Mouse (Mus musculus): ENCODE results near the gene Cdkal1.

The Cdkal1 gene

DNA sequence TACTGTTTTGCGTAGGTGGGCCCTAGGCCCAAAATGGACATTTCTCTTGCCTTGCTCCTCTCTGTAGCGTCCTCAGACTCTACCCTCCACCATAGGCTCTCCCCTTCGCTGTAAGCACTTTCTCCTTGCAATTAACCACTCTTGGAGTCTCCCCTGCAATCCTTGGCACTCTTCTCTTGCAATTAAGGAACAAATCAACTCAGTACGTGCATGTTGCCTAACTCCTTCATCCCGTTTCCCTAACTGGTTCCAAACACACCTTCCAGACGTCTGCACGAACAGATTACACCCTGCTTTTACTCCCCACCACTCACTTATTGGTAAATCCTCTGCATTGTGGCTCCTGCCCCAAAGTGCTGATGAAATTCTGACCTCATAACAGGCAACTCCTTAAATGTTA is 358.2 kb downstream of the Cdkal1 start:
- no peak for DNase-seq (ENCODE audit: low spot score)

DNA sequence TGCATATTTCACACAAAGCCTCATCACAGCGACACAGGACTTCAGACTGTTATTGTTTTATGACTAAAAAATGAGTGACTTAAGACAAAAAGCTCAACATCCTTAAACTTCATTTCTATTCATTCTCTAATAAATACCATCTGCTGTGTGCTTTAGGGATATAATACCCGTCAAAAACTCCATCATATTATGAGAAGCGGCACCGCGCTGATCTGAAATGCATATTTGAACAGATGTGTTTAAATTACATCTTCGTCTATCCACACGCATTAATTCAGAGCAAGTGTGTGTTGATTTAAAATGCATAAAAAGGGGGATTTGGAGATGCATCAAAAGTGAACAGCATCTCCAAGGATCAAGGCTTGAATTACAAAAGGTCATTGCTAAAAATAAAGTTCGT is 365.1 kb downstream of the Cdkal1 start:
- DNase-seq (ENCODE audit: low spot score) = no peak

DNA sequence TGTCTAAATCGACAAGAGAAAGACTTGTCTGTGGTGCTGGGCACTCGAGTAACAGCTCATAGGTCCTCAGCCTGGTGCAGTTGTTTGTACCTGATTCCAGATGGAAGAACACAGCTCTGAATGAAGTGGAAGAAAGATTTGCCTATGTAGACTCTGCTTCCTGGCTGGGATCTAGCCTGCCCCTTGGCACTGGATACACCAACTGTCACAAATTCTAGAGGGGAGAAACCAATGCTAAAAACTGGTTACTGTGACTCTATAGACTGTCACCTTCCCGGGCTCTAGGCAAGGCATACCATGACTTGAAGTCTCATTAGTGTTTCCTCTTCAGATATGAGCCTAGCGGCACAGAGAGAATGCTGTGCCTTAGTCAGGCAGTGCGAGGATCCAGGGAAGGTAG is 366.0 kb downstream of the Cdkal1 start:
- DNase-seq (ENCODE audit: low spot score) = no peak

DNA sequence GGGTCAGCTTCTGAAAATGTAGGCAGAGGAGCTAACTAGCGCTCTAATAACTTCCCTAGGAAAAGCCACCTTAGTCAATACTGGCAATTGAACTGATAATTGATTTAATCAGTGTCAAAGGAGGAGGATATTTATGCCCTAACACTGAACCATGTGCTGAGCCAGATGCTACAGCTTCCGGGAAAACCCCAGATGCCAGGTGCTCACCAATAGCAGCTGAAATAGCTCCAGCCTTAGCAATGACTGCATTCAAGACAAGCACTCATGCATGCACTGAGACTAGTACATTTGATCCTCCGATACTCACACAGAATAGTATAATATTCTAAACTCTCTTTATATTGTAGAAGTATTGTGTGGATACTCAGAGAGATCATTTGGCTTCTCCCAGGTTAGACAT is 368.8 kb downstream of the Cdkal1 start:
- no peak for DNase-seq (ENCODE audit: low spot score)

DNA sequence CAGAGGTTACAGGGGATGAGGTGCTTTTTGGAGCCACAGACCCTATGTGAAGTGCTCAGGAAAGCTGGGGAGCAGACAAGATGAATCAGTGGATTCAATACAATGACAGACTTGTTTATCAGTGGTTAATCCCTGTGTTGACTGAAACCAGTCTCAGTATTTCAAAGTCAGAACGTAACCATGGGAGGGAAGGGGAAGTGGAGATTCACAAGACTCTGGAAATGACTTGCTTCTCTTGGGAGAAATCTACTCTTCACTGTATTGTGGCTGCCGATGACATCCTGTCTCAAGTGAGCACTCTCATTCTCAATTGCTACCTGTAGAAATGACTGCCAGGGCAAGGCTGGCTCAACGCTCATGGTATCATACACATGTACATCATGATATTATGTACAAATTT is 371.5 kb downstream of the Cdkal1 start:
- no peak for DNase-seq (ENCODE audit: low spot score)

DNA sequence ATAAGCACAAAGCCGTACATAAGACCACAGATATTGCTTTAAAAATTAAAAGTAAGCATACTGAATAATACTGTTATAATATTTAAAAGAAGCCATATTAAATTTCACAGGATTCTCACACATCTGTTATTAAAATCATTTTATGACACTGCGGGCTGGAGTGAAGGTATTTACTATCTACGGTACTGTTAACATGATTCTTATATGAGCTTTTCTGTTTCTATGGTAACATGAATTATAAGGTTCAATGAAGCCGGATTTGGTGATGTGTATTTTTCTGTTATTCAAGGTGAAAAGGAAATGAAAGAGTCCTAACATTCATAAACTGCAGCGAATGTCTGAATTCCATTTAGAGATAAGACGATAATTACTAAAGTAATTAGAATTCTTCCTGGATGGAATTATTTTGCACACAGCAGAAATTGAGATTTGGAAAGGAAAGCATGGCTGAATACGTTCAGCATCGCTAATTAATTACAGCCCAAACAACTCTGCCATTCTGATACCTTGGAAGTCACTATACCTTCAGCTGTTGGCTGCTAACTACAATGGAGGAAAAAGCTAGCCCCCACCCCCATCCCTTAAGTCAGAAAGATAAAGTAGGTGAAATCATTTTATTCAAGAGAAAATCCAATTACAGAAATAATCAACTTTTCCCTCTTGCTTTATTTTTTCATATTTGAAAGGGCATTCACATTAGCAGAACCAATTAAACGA is 373.2 kb downstream of the Cdkal1 start:
- no peak for DNase-seq (ENCODE audit: low spot score)

DNA sequence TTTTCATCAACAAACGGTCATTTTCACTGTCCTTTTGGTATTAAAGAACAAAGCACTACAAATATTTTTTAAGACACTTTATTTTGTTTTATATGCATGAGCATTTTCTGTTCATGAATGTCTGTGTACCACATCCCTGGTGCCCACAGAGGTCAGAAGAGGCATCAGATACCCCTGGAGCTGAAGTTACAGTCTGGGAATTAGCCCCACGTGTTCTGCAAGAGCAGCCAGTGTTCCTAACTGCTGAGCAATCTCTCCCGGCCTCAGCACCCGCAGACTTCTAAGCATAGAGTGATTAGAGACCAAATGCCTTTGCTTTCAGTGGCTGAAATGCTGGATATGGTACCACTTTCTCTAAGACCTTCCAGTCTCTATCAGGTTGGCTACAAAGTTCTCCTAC is 379.1 kb downstream of the Cdkal1 start:
- DNase-seq (ENCODE audit: low spot score) = no peak

DNA sequence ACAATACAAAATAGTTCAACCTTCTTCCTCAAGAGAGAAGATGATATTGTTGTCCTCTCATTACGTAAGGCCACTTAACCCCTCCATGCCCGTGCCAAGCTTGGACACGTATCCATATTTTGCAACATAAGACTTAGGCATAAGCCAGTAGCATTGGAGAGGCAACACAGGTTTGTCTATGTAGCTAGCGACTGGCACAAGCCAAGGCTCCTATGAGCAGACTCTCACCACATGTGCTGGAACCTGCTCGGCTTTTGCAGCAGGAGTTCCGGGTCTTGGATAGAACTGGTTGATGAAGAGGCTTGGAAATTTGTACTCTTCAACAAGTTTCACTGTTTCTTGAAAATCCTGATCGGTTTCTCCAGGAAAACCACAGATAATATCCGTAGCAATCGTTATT is 381.2 kb downstream of the Cdkal1 start:
- DNase-seq (ENCODE audit: low spot score) = no peak

DNA sequence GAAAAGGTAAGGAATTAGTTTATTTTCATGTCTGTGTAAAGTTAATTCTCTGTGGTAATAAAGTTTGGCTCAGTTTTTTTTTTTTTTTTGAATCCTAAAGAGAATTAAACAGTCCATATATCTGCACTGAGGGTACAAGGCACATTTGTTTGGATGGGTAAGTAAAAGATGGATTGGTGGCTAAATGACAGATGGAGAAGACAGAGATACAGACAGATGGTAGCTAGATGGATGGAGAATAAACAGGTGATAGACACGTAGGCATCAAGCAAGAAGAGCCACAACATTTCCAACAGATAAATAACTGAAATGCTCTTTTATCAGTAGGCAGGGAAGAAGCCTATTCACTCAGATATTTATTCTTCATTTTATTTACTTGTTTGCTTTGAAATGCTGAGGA is 381.7 kb downstream of the Cdkal1 start:
- DNase-seq (ENCODE audit: low spot score) = no peak

DNA sequence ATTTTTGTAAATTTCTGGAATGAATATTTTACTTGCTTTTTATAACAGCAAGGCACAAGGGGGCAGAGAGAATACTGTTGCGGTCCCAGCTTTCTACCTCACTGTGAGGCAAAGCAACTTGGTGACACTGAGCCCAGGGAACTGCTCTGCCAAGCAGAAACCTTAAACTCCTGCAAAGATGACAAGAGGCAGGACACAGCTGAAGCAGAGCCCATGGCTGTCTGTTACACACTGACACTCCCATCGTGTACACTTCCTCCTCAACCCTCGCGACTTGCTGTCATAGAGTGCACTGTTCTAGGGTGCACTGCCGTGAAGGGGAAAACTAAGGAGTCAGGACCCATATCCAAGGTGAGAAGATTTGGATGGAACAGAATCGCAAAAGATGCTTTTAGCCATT is 393.2 kb downstream of the Cdkal1 start:
- DNase-seq (ENCODE audit: low spot score) = no peak

DNA sequence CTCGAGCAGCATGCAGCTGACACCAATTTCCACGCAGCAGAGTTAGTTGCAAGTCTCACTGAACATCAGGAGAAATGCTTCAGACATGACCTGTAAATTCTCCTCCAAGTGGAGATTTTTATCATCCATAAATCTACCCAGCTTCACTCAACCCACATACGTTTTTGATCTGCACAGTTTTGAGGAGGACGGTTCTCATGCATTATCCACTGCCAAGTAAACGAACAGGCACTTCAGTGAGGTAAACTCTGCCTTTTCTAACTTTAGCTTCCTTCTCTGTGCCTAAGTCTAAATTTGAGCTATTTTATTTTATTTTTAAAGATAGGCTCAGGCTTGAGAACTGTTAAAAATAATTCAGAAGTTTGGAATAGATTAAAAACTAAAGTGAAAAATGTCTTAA is 394.7 kb downstream of the Cdkal1 start:
- DNase-seq (ENCODE audit: low spot score) = no peak

DNA sequence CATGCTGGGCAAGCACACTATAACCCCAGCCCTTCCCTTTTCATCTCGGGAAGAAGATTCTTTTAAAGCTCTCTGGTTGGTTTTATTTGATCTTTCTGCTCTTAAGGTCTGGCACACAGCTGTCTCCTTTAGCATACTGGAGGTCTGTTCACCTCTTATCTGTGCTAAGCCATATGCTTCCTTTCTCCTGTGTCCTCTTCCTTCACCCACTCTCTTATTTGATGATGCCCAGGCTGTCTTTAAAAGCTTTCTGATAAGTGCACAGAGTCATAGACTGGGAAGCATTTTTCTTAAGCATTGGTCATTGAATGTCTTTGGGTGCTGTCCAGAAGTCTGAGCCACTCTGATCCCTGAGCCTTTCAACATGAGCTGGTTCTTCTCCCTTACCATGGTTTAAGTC is 397.1 kb downstream of the Cdkal1 start:
- no peak for DNase-seq (ENCODE audit: low spot score)

DNA sequence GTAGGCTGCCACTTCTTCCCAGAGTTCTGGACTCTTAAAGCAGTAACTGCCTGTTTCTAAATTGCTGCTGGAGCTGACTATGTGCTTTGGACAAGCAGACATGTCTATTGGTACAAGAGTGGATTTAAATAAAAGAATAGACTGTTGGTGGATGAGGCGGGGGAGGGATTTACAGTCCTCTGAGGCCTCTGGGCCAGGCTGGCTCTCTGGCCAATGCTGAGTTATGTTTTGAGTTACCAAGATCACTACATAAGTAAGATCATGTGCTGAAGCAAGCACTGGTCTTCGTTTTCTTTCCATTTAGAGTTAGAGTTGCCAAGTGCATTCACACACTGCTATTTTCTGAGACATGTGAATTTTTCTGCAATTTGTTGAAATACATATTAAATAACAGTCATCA is 418.4 kb downstream of the Cdkal1 start:
- no peak for DNase-seq (ENCODE audit: low spot score)

DNA sequence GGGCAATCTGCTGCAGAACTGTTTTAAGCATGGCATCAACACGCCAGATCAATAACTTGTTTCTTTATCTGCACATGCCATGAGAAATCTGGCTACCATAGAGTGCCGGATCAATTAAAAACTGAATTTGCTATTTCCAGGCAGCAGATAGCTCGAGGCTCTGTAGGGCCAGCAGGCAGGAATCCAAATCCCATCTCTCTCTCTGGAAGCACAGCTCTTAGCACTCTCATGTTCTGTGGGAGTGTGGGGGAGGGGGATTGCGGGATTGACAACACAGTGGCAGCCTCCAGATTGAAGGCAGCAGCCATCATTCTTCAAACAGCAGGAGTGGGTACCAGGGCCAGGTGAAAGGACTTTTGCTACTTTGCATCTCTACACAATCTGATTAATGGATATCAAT is 420.7 kb downstream of the Cdkal1 start:
- no peak for DNase-seq (ENCODE audit: low spot score)

DNA sequence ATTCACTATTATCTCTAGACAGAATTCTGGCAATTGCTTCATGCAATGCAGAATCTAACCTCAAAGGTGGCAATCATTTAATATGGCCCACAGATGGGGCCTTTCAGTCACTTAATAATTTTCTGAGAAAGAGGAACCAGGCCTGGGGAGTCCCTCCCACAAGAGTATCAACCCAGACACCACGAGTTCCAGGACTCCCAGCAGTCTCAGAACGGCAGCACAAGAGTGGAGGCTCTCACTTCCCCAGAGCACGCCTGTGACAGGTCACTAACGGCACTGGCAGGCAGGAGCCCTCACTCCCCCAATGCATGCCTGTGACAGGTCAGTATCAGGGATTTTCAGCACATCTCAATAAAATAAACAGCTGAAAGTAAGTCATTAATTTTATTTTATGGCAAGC is 424.6 kb downstream of the Cdkal1 start:
- DNase-seq (ENCODE audit: low spot score) = no peak

DNA sequence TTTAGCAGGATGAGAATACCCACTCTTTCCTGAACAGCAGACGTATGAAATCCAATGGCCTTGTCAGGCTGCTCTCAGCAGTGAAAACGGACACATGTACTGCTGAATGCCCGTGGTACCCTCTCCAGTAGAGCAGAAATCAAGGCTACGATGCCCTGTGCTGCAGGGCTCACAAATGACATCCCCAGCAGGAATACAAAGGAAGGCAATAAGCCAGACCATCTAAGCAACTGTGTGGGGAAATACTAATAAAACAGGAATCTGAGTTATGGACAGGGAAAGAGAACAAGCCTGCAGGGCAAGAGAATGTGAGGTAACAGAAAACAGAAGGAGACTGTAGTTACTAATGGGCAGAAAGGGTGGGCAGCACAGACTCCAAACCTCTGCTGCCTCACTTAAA is 425.6 kb downstream of the Cdkal1 start:
- DNase-seq (ENCODE audit: low spot score) = no peak

DNA sequence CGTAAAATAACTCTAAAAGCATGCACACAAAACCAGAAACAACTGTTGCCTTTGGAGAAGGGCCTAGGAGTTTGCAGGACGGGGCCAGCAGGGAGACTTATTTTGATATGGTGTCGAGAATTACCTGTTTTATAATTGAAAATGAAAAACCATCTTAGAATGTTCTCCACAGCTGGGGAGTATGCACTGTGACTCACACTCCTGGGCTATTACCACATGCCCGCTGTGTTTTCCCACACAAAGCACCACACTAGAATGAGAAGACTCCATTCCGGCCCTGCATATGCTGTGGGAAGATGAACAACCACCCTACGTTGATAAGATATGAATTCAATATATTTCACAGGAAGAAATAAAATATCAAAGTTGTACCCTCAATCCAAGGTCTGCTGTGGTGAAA is 426.3 kb downstream of the Cdkal1 start:
- no peak for DNase-seq (ENCODE audit: low spot score)

DNA sequence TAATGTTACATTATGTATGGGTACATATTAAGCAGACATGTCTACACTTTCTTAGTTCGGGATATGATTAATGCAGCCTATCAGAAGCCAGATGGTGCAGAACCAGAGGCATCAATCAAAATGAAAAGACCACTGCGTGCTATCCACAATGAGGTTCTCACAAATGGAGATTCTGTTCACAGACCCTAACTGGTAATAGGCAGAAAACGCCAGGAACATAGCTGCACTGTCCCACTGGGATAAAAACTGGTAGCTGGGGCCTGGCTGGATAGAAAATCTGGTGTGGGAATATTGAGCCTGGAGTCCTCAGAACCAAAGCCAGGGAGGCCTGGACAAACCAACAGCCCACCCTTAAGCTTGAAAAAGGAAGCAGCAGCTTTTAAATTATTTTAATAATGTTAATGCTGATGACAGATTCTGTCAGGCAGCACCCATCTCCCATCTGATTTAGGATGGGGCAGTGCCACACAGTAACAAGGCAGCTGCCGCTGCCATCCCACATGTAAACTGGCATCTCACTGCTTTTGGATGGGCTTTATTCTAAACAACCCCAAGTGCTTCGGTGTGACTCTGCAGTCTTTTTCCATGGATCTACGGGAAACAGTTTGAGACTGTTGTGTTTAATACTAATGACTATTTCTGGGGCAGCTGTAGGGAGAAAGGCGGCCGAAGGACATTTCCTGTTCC is 438.9 kb downstream of the Cdkal1 start:
- no peak for DNase-seq (ENCODE audit: low spot score)

DNA sequence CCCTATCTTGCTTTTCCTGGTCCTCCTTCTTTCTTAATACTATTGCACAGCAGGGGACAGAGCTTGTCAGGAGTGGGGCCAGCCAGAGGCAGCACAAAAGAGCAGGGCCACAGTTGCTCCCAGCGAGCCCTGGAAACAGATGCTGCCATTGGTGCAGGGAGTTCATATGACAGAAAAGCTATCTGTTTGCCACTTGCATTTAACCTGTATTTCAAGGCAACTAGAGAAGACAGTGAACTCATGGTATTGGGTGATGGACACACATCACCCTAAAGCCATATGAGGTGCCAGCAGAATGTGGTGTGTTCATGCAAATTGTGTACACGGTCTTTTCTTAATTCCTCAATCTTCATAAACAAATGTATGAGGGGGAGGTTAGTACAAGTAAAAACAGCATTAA is 439.5 kb downstream of the Cdkal1 start:
- DNase-seq (ENCODE audit: low spot score) = no peak

DNA sequence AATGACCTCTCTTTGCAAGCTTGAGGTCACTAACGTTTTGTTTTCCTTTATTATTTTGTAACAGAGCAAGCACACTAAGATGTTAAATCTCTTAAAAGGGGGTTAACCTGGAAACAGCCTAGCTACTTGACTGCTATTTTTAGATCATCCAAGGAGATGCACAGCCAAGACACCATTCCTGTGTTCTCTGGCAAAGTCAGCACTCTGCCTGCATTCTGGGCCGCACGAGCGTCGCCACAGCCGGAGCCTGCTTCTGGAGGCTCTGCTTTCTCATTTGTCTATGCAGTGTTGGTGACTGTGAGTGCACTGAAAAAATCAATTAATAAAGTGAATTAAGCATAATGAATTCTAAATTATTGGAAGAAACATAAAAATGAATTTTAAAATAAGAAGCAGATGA is 440.6 kb downstream of the Cdkal1 start:
- no peak for DNase-seq (ENCODE audit: low spot score)

DNA sequence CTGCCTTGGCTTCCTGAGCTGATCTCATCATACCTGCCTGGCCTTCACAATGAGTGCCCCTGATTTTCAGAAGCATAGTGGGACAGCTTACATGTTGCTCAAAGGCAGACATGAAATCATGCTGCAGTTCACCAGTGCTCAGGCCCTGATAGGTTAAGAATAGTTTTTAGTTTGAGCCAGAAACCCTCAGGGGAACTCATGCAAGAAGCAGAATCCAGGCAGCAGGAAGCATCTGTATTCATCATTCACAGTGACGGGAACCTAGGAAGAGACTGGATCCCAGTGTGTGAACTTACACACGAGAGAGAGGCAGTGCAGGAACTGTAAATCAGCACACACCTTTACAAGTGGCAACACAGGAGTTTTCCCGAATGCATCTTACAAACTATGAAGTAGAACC is 441.0 kb downstream of the Cdkal1 start:
- no peak for DNase-seq (ENCODE audit: low spot score)

DNA sequence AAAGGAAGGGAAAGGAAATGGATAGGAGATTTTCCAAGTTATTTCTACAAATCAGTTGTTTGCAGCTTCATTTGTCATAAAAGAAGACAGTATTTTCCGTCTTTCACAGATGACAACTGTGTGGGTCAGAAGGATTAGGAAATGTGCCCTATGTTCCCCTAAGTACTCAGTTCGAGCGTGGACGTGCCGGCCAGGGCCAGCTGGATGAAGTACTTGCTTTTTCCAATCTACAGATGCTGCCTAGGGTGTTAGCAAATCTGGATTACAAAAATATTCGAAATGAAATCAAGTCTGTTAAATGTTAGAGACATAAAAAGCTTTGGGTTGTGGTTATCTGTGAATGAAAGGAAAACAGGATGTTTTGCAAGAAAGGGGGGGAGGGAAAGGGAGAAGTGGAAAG is 444.3 kb downstream of the Cdkal1 start:
- no peak for DNase-seq (ENCODE audit: low spot score)

DNA sequence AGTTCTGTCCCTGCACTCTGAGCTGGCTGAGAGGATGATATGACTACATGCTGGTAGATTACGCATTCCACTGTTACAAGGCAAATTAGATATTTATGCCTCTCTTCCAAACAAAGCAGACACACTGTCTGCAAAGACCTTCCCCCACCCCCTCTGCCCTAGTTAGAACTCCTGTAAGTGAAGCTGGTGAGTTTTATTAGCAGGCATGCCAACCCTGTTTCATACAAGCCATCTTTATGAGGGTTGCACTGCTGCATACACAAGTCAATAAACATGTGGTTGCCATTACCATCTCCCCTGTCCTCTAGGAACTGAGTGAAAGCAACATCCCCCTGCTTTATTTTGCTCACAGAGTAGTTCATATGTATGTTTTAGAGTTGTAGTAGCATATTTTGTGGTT is 447.9 kb downstream of the Cdkal1 start:
- no peak for DNase-seq (ENCODE audit: low spot score)

DNA sequence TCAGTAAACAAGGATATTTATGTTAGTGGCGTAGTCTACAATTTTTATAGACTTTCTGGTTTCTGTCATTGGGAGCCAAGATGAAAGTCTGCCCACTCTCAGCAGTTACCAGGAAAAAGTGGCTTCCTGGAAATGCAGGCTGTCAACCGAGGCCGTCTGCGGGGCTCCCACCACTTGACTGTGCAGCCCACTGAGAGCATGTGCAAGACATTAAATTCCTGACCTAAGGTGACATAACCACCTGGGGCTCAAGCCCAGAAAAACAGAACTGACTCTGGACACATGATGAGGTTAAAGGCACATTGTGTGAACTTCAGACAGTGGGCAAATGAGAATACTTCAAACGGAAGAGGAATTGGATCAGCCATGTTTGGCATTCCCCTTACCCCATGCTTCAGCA is 450.2 kb downstream of the Cdkal1 start:
- no peak for DNase-seq (ENCODE audit: low spot score)
